Mouse (Mus musculus): ENCODE results near the gene Ap2b1. TPM values are rescaled to one million over a fixed set of nuclear protein-coding genes. Genes with fewer than 3 reads are reported as not detected.

The Ap2b1 gene
- polyA plus RNA-seq, 2 experiments = 11.7 to 20.9 TPM

DNA sequence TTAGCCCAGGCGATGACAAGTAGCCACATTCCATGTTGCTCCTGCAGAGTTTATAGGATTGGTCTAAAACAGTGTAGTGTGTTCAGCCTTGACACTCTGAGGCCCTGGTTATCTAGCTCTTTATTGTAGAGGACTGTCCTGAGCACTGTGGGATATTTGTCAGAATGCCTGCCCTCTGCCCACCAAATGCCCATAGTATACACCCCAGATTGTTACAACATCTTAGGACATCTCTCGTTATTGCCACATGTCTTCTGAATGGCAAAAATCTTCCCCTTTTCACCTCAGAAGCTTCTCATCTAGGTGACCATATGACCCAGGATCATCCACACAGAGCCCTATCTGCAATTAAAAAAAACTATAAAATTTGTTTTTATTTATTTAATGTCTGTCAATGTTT lies 133.7 kb downstream of the Ap2b1 start:
- no peaks in the 10 kb centered on the region for H3K9me3 ChIP-seq (ENCODE audit: control insufficient read depth, low read length)
- TF ChIP-seq EP300 (IDR thresholded peaks at IDR 0.05; ENCODE audit: low read depth) (no peak), CTCF (IDR thresholded peaks at IDR 0.05; ENCODE audit: low read depth) (no peak)
- 47% methylated on average over 2 of the region's 2 CpGs for WGBS (ENCODE audit: insufficient replicate concordance)
- ATAC-seq (ENCODE audit: insufficient read depth) = no peak
- no peak for DNase-seq (ENCODE audit: low read depth in 3 of 3, low spot score in 3 of 3)
- no peak overlapping the region for H3K4me2 ChIP-seq (ENCODE audit: low read depth)
- H3K4me1 ChIP-seq (replicated peaks; ENCODE audit: control insufficient read depth in 2 of 2, insufficient read depth in 2 of 2, low read length in 1 of 2) = no peaks in the 10 kb centered on the region; a peak in 1 of 4 replicates
- no peak overlapping the region for H3K9ac ChIP-seq (replicated peaks)
- H3K27ac ChIP-seq = no peak overlapping the region
- no peaks in the 10 kb centered on the region for H3K36me3 ChIP-seq (replicated peaks; ENCODE audit: control insufficient read depth, insufficient read depth, low read depth)
- H3K4me3 ChIP-seq (ENCODE audit: insufficient read depth in 1 of 2, low read depth in 2 of 2, low read length in 2 of 2) = no peak overlapping the region
- H3K27me3 ChIP-seq (ENCODE audit: control insufficient read depth, insufficient read depth, low read length) = peaks cover 2% of the 10 kb centered on the region

DNA sequence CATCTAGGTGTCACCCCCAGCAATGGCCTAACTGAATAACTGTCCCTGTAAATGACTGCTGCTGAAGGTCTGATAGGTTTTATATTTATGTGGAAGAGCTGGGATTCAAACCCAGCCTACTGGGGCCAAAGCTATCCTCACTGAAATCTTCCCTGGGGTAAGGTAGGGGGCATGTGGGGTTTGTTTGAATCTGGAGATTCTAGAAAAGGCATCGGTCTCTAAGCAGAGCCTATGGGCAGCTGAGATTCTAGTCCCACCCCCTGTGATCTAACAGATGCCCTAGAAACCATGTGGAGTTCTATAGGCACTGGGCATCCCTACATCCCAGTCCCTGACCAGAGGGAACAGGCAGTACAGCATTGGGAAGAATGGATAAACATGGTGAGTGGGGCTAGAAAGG lies 138.6 kb downstream of the Ap2b1 start, which contains the start of gene 1700020L24Rik:
1700020L24Rik (plus strand) TSS at position 301 of the 400 bp plus-strand sequence.
- H3K27me3 ChIP-seq (ENCODE audit: control insufficient read depth, insufficient read depth, low read length) = peaks cover 14% of the 10 kb centered on the region
- H3K4me1 ChIP-seq (replicated peaks; ENCODE audit: control insufficient read depth in 2 of 2, insufficient read depth in 2 of 2, low read length in 1 of 2) = no peaks in the 10 kb centered on the region; a peak in 1 of 4 replicates
- H3K27ac ChIP-seq = no peak within 1 kb of the TSS
- 67% methylated on average over 1 of the region's 1 CpGs for WGBS (ENCODE audit: insufficient replicate concordance)
- ATAC-seq (ENCODE audit: insufficient read depth) (no peak), DNase-seq (ENCODE audit: low read depth in 3 of 3, low spot score in 3 of 3) (no peak)
- no peak within 1 kb of the TSS for H3K4me2 ChIP-seq (ENCODE audit: low read depth)
- H3K9me3 ChIP-seq (ENCODE audit: control insufficient read depth, low read length) = no peaks in the 10 kb centered on the region
- H3K4me3 ChIP-seq (ENCODE audit: insufficient read depth in 1 of 2, low read depth in 2 of 2, low read length in 2 of 2) = no peak within 1 kb of the TSS
- TF ChIP-seq EP300 (IDR thresholded peaks at IDR 0.05; ENCODE audit: low read depth) (no peak), CTCF (IDR thresholded peaks at IDR 0.05; ENCODE audit: low read depth) (no peak)
- no peaks in the 10 kb centered on the region for H3K36me3 ChIP-seq (replicated peaks; ENCODE audit: control insufficient read depth, insufficient read depth, low read depth)
- no peak within 1 kb of the TSS for H3K9ac ChIP-seq (replicated peaks)

DNA sequence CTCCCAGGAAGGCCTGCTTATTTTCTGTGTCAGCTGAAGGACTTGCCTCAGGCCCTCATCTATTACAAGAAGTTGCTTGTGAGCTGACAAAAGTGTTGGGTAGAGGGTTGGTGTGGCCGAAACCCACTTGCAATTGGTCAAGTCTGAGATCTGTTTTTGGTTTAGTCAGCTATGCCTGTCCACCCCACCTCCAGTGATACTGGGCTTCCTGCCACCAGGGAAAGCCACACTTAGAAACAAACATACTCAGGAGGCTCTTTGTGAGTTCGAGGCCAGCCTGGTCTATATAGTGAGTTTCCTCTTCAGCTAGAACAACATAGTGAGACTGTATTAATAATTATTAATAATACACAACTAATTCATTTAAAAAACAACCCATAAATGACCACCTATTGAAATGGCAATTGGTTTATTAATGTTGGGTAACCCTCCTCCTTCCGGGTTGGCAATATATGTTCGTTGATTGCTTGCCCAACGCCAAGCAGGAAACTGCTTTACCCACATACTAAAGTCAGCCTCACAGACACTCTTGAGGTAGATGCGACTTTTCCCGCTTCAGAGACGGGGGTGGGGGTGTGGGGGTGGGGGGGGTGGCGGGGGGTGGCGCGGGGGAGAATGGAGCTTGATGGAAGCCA lies 140.7 kb downstream of the Ap2b1 start:
- Histone ChIP-seq H3K4me3 (ENCODE audit: insufficient read depth in 1 of 2, low read depth in 2 of 2, low read length in 2 of 2) (no peak overlapping the region), H3K27ac (no peak overlapping the region), H3K27me3 (ENCODE audit: control insufficient read depth, insufficient read depth, low read length) (peaks cover 36% of the 10 kb centered on the region), H3K9me3 (ENCODE audit: control insufficient read depth, low read length) (no peaks in the 10 kb centered on the region), H3K9ac (replicated peaks) (no peak overlapping the region), H3K4me2 (ENCODE audit: low read depth) (peak overlapping the region; percentile 72), H3K4me1 (replicated peaks; ENCODE audit: control insufficient read depth in 2 of 2, insufficient read depth in 2 of 2, low read length in 1 of 2) (no peaks in the 10 kb centered on the region; a peak in 1 of 4 replicates), H3K36me3 (replicated peaks; ENCODE audit: control insufficient read depth, insufficient read depth, low read depth) (no peaks in the 10 kb centered on the region)
- DNase-seq (ENCODE audit: low read depth in 3 of 3, low spot score in 3 of 3) = no peak
- 17% methylated on average over 11 of the region's 11 CpGs for WGBS (ENCODE audit: insufficient replicate concordance)
- TF ChIP-seq CTCF (IDR thresholded peaks at IDR 0.05; ENCODE audit: low read depth) (no peak), EP300 (IDR thresholded peaks at IDR 0.05; ENCODE audit: low read depth) (no peak)
- ATAC-seq (ENCODE audit: insufficient read depth) = no peak

DNA sequence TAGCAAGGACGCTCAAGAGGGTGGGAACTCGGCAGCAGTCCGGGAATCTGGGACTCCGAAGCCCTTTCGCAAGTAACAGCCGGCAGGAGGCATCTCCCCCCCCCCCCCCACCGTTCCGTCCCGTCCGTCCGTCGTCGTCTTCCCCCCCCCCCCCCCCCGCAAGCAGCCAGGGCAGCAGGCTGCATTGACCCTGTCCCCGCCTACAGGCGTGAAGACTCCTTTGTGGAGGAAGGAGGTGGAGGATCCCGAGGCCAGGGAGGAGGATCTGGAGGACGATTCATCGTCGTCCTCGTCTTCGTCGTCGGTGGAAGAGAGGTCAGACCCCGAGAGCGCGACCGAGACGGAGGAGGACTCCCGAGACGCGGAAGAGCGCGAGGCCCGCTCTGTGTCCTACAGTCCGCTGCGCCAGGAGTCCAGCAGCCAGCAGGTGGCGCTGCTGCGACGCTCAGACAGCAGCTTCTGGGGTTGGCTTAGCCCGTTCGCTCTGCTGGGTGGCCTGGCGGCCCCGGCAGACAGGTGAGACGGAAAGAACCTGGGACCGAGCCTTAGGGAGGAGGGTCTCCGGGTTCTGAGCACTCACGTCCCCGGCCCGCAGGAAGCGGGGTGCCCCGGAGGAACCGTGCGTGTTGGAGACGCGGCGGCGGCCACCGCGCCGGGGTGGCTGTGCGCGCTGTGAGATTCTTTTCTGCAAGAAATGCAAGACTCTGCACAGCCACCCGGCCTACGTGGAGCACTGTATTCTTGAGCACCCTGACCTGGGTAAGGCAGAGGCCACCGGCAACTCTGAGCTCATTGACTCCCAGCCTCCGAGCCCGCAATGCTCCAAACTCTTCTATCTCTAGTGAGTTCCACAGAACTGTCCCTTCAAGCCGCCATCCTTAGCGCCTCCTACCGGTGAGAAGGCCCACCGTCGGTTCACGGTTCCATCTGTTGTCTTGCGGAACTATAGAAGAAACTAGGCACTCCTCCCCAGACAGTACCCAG lies 141.5 kb downstream of the Ap2b1 start:
- TF ChIP-seq EP300 (IDR thresholded peaks at IDR 0.05; ENCODE audit: low read depth) = no peak
- TF ChIP-seq CTCF (IDR thresholded peaks at IDR 0.05; ENCODE audit: low read depth) = peak; percentile 99
- WGBS (ENCODE audit: insufficient replicate concordance) = under 1% methylated on average over 67 of the region's 75 CpGs
- peaks cover 44% of the 10 kb centered on the region for H3K27me3 ChIP-seq (ENCODE audit: control insufficient read depth, insufficient read depth, low read length)

DNA sequence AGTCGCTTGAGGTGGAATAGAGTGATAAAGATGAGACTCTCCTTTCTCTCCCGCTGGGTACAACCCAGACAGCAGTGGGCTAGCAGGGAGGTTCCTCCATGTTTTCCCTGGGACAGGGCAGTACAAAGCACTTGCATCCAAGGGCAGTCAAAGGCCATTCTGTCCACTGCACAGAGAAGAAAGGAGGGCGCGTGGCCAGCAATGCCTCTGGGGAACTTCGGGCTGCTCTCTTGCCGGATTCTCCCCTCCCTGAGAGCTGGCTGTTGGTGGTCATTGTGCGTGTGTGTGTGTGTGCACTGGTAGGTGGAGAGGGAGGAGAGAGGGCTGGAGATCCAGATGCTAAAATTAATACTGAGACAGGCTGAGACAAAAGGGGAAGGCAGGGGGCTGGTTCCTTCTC lies 142.4 kb downstream of the Ap2b1 start:
- no peak for TF ChIP-seq CTCF (IDR thresholded peaks at IDR 0.05; ENCODE audit: low read depth)
- no peak for TF ChIP-seq EP300 (IDR thresholded peaks at IDR 0.05; ENCODE audit: low read depth)
- peaks cover 47% of the 10 kb centered on the region for H3K27me3 ChIP-seq (ENCODE audit: control insufficient read depth, insufficient read depth, low read length)
- no peaks in the 10 kb centered on the region for H3K36me3 ChIP-seq (replicated peaks; ENCODE audit: control insufficient read depth, insufficient read depth, low read depth)
- H3K4me3 ChIP-seq (ENCODE audit: insufficient read depth in 1 of 2, low read depth in 2 of 2, low read length in 2 of 2) = no peak overlapping the region
- H3K27ac ChIP-seq = no peak overlapping the region
- WGBS (ENCODE audit: insufficient replicate concordance) = 39% methylated on average over 7 of the region's 7 CpGs
- H3K9me3 ChIP-seq (ENCODE audit: control insufficient read depth, low read length) = no peaks in the 10 kb centered on the region
- H3K4me1 ChIP-seq (replicated peaks; ENCODE audit: control insufficient read depth in 2 of 2, insufficient read depth in 2 of 2, low read length in 1 of 2) = no peaks in the 10 kb centered on the region
- no peak overlapping the region for H3K9ac ChIP-seq (replicated peaks)
- ATAC-seq (ENCODE audit: insufficient read depth) (no peak), DNase-seq (ENCODE audit: low read depth in 3 of 3, low spot score in 3 of 3) (no peak)
- peak overlapping the region; percentile 72 for H3K4me2 ChIP-seq (ENCODE audit: low read depth)

More for the DNA sequence above, 141.5 kb downstream of the Ap2b1 start:
- ATAC-seq (ENCODE audit: insufficient read depth) (peak; percentile 93), DNase-seq (ENCODE audit: low read depth in 3 of 3, low spot score in 3 of 3) (peak; percentile 74 to 80 (median 78))
- Histone ChIP-seq H3K36me3 (replicated peaks; ENCODE audit: control insufficient read depth, insufficient read depth, low read depth) (no peaks in the 10 kb centered on the region), H3K4me3 (ENCODE audit: insufficient read depth in 1 of 2, low read depth in 2 of 2, low read length in 2 of 2) (peak overlapping the region; percentile 64 to 65), H3K9me3 (ENCODE audit: control insufficient read depth, low read length) (no peaks in the 10 kb centered on the region), H3K4me2 (ENCODE audit: low read depth) (peak overlapping the region; percentile 72), H3K4me1 (replicated peaks; ENCODE audit: control insufficient read depth in 2 of 2, insufficient read depth in 2 of 2, low read length in 1 of 2) (no peaks in the 10 kb centered on the region; a peak in 1 of 4 replicates), H3K9ac (replicated peaks) (peak overlapping the region; percentile 19), H3K27ac (no peak overlapping the region)

Data from liver, embryonic 14.5 days (tissue).